Mouse (Mus musculus) MEL (cell line): ENCODE data around the gene Nectin2. TPM values are rescaled to one million over a fixed set of nuclear protein-coding genes. Genes with fewer than 3 reads are reported as not detected.

Source experiments
- DNase-seq: peaks from one replicate; pipeline ENCODE4 v3.0.0; 2011; ENCODE audit warnings: low read depth, low spot score
- H3K27ac ChIP-seq: 2 replicates; pipeline ENCODE4 v1.5.1; 2012; ENCODE audit warnings: low read depth, mild to moderate bottlenecking, control low read depth, low read length, moderate library complexity; ENCODE audit not compliant: control insufficient read depth
- H3K27me3 ChIP-seq, 2 experiments: fragments of 150-350 bp in 1 of 2; sonication (generic) in 1 of 2; 2 replicates each; pipeline ENCODE4 v1.6.1; 2012; ENCODE audit warnings: low read length in 2 of 2, mild to moderate bottlenecking in 2 of 2, improper control_type of control experiment in 1 of 2, moderate library complexity in 1 of 2; ENCODE audit not compliant: insufficient read depth in 2 of 2, control insufficient read depth in 1 of 2
- H3K36me3 ChIP-seq, 2 experiments: 2 replicates each; pipeline ENCODE4 v1.6.1; 2012 to 2014; ENCODE audit warnings: low read length in 2 of 2, improper control_type of control experiment in 1 of 2, inconsistent platforms in 1 of 2, mild to moderate bottlenecking in 1 of 2; ENCODE audit not compliant: insufficient read depth in 2 of 2, control insufficient read depth in 1 of 2
- H3K4me1 ChIP-seq, 2 experiments: fragments of 150-350 bp in 1 of 2; sonication (generic) in 1 of 2; 2 replicates each; pipeline ENCODE4 v1.6.1; 2012; ENCODE audit warnings: low read length in 2 of 2, improper control_type of control experiment in 1 of 2, mild to moderate bottlenecking in 1 of 2; ENCODE audit not compliant: insufficient read depth in 2 of 2, control insufficient read depth in 1 of 2
- H3K4me3 ChIP-seq, 2 experiments: fragments of 150-350 bp in 1 of 2; sonication (generic) in 1 of 2; 2 replicates each; pipeline ENCODE4 v1.5.1; 2012; ENCODE audit warnings: low read depth in 2 of 2, low read length in 2 of 2, mild to moderate bottlenecking in 2 of 2, moderate library complexity in 2 of 2, control low read depth in 1 of 2, improper control_type of control experiment in 1 of 2; ENCODE audit not compliant: control insufficient read depth in 1 of 2, insufficient read depth in 1 of 2
- H3K79me2 ChIP-seq: 2 replicates; pipeline ENCODE4 v1.6.1; 2012; ENCODE audit warnings: mild to moderate bottlenecking, low read length, moderate library complexity; ENCODE audit not compliant: control insufficient read depth, poor library complexity, insufficient read depth
- H3K9ac ChIP-seq: 2 replicates; pipeline ENCODE4 v1.6.1; 2012; ENCODE audit warnings: low read depth, mild to moderate bottlenecking, control low read depth, low read length, moderate library complexity; ENCODE audit not compliant: control insufficient read depth, poor library complexity, severe bottlenecking
- H3K9me3 ChIP-seq: fragments of 150-350 bp; sonication (generic); replicated peaks from 2 replicates; pipeline ENCODE4 v1.6.1; 2012; ENCODE audit warnings: mild to moderate bottlenecking, low read length, improper control_type of control experiment, moderate library complexity; ENCODE audit not compliant: insufficient read depth
- BHLHE40 ChIP-seq: IDR thresholded peaks from 2 replicates; pipeline ENCODE4 v1.6.1; 2012; ENCODE audit warnings: low read depth, mild to moderate bottlenecking, inconsistent platforms, low read length, improper control_type of control experiment, borderline replicate concordance
- CHD1 ChIP-seq: IDR thresholded peaks from 2 replicates; pipeline ENCODE4 v1.6.1; 2012; ENCODE audit warnings: low read depth, mild to moderate bottlenecking, inconsistent platforms, low read length, improper control_type of control experiment
- CHD2 ChIP-seq: IDR thresholded peaks from 2 replicates; pipeline ENCODE4 v1.6.1; 2011; ENCODE audit warnings: low read length, improper control_type of control experiment
- CTCF ChIP-seq, 3 experiments: IDR thresholded peaks in 2 of 3; conservative IDR thresholded peaks in 1 of 3; 2 replicates each; pipeline ENCODE4 v1.5.1; 2011 to 2012; ENCODE audit warnings: low read length in 3 of 3, low read depth in 2 of 3, mild to moderate bottlenecking in 2 of 3, improper control_type of control experiment in 1 of 3, inconsistent platforms in 1 of 3, mixed read lengths in 1 of 3, moderate library complexity in 1 of 3; ENCODE audit not compliant: control insufficient read depth in 1 of 3, insufficient read depth in 1 of 3, poor library complexity in 1 of 3, severe bottlenecking in 1 of 3
- E2F4 ChIP-seq: IDR thresholded peaks from 2 replicates; pipeline ENCODE4 v1.6.1; 2011; ENCODE audit warnings: low read depth, low read length, improper control_type of control experiment, borderline replicate concordance
- ELF1 ChIP-seq: IDR thresholded peaks from 2 replicates; pipeline ENCODE4 v1.6.1; 2014; ENCODE audit warnings: low read depth, mild to moderate bottlenecking, inconsistent platforms, low read length, improper control_type of control experiment, moderate library complexity
- EP300 ChIP-seq, 2 experiments: IDR thresholded peaks; 2 replicates each; pipeline ENCODE4 v1.6.1; 2011; ENCODE audit warnings: improper control_type of control experiment in 2 of 2, low read length in 2 of 2, low read depth in 1 of 2, mild to moderate bottlenecking in 1 of 2
- ETS1 ChIP-seq: IDR thresholded peaks from 2 replicates; pipeline ENCODE4 v1.6.1; 2012; ENCODE audit warnings: low read depth, mild to moderate bottlenecking, inconsistent platforms, low read length, improper control_type of control experiment, moderate library complexity
- GABPA ChIP-seq: IDR thresholded peaks from 2 replicates; pipeline ENCODE4 v1.6.1; 2012; ENCODE audit warnings: low read depth, mild to moderate bottlenecking, inconsistent platforms, low read length, improper control_type of control experiment, moderate library complexity
- HCFC1 ChIP-seq: IDR thresholded peaks from 2 replicates; pipeline ENCODE4 v1.6.1; 2012; ENCODE audit warnings: low read depth, mild to moderate bottlenecking, inconsistent platforms, low read length, improper control_type of control experiment, moderate library complexity
- JUND ChIP-seq: IDR thresholded peaks from 2 replicates; pipeline ENCODE4 v1.6.1; 2011; ENCODE audit warnings: low read depth, mild to moderate bottlenecking, improper control_type of control experiment, low read length
- KAT2A ChIP-seq: conservative IDR thresholded peaks from 2 replicates; pipeline ENCODE4 v1.6.1; 2012; ENCODE audit warnings: low read depth, low read length, improper control_type of control experiment, inconsistent platforms
- MAFK ChIP-seq: IDR thresholded peaks from 2 replicates; pipeline ENCODE4 v1.6.1; 2011; ENCODE audit warnings: low read depth, mild to moderate bottlenecking, low read length, improper control_type of control experiment, borderline replicate concordance
- MAX ChIP-seq: IDR thresholded peaks from 2 replicates; pipeline ENCODE4 v1.6.1; 2011; ENCODE audit warnings: low read length, improper control_type of control experiment
- MAZ ChIP-seq: IDR thresholded peaks from 2 replicates; pipeline ENCODE4 v1.6.1; 2012; ENCODE audit warnings: low read depth, mild to moderate bottlenecking, inconsistent platforms, low read length, improper control_type of control experiment
- MEF2A ChIP-seq: IDR thresholded peaks from 2 replicates; pipeline ENCODE4 v1.6.1; 2014; ENCODE audit warnings: low read depth, mild to moderate bottlenecking, inconsistent platforms, low read length, improper control_type of control experiment; ENCODE audit not compliant: poor library complexity, insufficient replicate concordance, severe bottlenecking; ENCODE audit errors: extremely low read depth
- MXI1 ChIP-seq: IDR thresholded peaks from 2 replicates; pipeline ENCODE4 v1.6.1; 2011; ENCODE audit warnings: mild to moderate bottlenecking, low read depth, low read length, improper control_type of control experiment
- MYC ChIP-seq: IDR thresholded peaks from 2 replicates; pipeline ENCODE4 v1.6.1; 2011; ENCODE audit warnings: low read depth, mild to moderate bottlenecking, low read length, improper control_type of control experiment, moderate library complexity
- NELFE ChIP-seq: IDR thresholded peaks from 2 replicates; pipeline ENCODE4 v1.6.1; 2011; ENCODE audit warnings: low read depth, low read length, improper control_type of control experiment
- NRF1 ChIP-seq: IDR thresholded peaks from 2 replicates; pipeline ENCODE4 v1.6.1; 2014; ENCODE audit warnings: low read depth, mild to moderate bottlenecking, inconsistent platforms, low read length, improper control_type of control experiment, moderate library complexity; ENCODE audit not compliant: poor library complexity, insufficient read depth, severe bottlenecking
- POLR2A ChIP-seq, 2 experiments: IDR thresholded peaks; 2 replicates each; pipeline ENCODE4 v1.6.1; 2011 to 2012; ENCODE audit warnings: low read length in 2 of 2, mild to moderate bottlenecking in 2 of 2, control low read depth in 1 of 2, improper control_type of control experiment in 1 of 2, low read depth in 1 of 2, moderate library complexity in 1 of 2; ENCODE audit not compliant: control insufficient read depth in 1 of 2, insufficient read depth in 1 of 2, poor library complexity in 1 of 2
- POLR2AphosphoS2 ChIP-seq: IDR thresholded peaks from 2 replicates; pipeline ENCODE4 v1.6.1; 2011; ENCODE audit warnings: low read length, improper control_type of control experiment
- POLR2AphosphoS5 ChIP-seq: IDR thresholded peaks from 2 replicates; pipeline ENCODE4 v1.6.1; 2012; ENCODE audit warnings: low read depth, borderline replicate concordance, mild to moderate bottlenecking, inconsistent platforms, low read length, moderate library complexity, mixed read lengths
- RAD21 ChIP-seq: IDR thresholded peaks from 2 replicates; pipeline ENCODE4 v1.6.1; 2011; ENCODE audit warnings: mild to moderate bottlenecking, low read depth, low read length, improper control_type of control experiment
- RCOR1 ChIP-seq: IDR thresholded peaks from 2 replicates; pipeline ENCODE4 v1.6.1; 2012; ENCODE audit warnings: low read depth, mild to moderate bottlenecking, inconsistent platforms, low read length, improper control_type of control experiment
- SIN3A ChIP-seq: IDR thresholded peaks from 2 replicates; pipeline ENCODE4 v1.6.1; 2012; ENCODE audit warnings: low read length, improper control_type of control experiment, inconsistent platforms
- TAL1 ChIP-seq: IDR thresholded peaks from 2 replicates; pipeline ENCODE4 v1.6.1; 2012; ENCODE audit warnings: mild to moderate bottlenecking, inconsistent platforms, low read length, moderate library complexity, mixed read lengths
- TBP ChIP-seq: IDR thresholded peaks from 2 replicates; pipeline ENCODE4 v1.8.0; 2011; ENCODE audit warnings: low read depth, low read length, improper control_type of control experiment
- TCF12 ChIP-seq: IDR thresholded peaks from 2 replicates; pipeline ENCODE4 v1.6.1; 2014; ENCODE audit warnings: low read depth, mild to moderate bottlenecking, inconsistent platforms, low read length, improper control_type of control experiment, moderate library complexity
- UBTF ChIP-seq: IDR thresholded peaks from 2 replicates; pipeline ENCODE4 v1.6.1; 2012; ENCODE audit warnings: low read depth, mild to moderate bottlenecking, inconsistent platforms, low read length, improper control_type of control experiment, moderate library complexity, borderline replicate concordance; ENCODE audit not compliant: insufficient read depth
- USF1 ChIP-seq: IDR thresholded peaks from 2 replicates; pipeline ENCODE4 v1.6.1; 2014; ENCODE audit warnings: low read depth, mild to moderate bottlenecking, inconsistent platforms, low read length, improper control_type of control experiment, moderate library complexity
- USF2 ChIP-seq, 2 experiments: IDR thresholded peaks; 2 replicates each; pipeline ENCODE4 v1.6.1; 2011 to 2012; ENCODE audit warnings: improper control_type of control experiment in 2 of 2, low read length in 2 of 2, borderline replicate concordance in 1 of 2, inconsistent platforms in 1 of 2, low read depth in 1 of 2, mild to moderate bottlenecking in 1 of 2; ENCODE audit not compliant: insufficient read depth in 1 of 2
- ZKSCAN1 ChIP-seq: IDR thresholded peaks from 2 replicates; pipeline ENCODE4 v1.6.1; 2012; ENCODE audit warnings: low read depth, mild to moderate bottlenecking, inconsistent platforms, low read length, improper control_type of control experiment, moderate library complexity
- ZMIZ1 ChIP-seq: IDR thresholded peaks from 2 replicates; pipeline ENCODE4 v1.6.1; 2012; ENCODE audit warnings: low read depth, mild to moderate bottlenecking, inconsistent platforms, low read length, improper control_type of control experiment, moderate library complexity
- ZNF384 ChIP-seq: IDR thresholded peaks from 2 replicates; pipeline ENCODE4 v1.6.1; 2012; ENCODE audit warnings: low read depth, mild to moderate bottlenecking, inconsistent platforms, low read length, improper control_type of control experiment
- polyA plus RNA-seq, 2 experiments: library from polyadenylated mRNA; stranded (reverse) in 1 of 2; unstranded in 1 of 2; fragments of >175 nt in 1 of 2; fragments of >200 nt in 1 of 2; gene quantifications; 2 replicates each; pipeline versions ENCODE4 v1.2.1 to v1.2.4; 2012; ENCODE audit warnings: low replicate concordance in 2 of 2, low read depth in 1 of 2; ENCODE audit not compliant: insufficient read length in 2 of 2, insufficient read depth in 1 of 2, missing spikeins in 1 of 2
- total RNA-seq: library from RNA; depleted of rRNA; stranded (reverse); fragments of 300-350 nt; gene quantifications from 2 replicates; pipeline ENCODE4 v1.2.3, GENCODE M21; 2012

The Nectin2 gene
- total and polyA plus RNA-seq, 3 experiments = 6.9 to 25.6 TPM; not detected in 1

DNA sequence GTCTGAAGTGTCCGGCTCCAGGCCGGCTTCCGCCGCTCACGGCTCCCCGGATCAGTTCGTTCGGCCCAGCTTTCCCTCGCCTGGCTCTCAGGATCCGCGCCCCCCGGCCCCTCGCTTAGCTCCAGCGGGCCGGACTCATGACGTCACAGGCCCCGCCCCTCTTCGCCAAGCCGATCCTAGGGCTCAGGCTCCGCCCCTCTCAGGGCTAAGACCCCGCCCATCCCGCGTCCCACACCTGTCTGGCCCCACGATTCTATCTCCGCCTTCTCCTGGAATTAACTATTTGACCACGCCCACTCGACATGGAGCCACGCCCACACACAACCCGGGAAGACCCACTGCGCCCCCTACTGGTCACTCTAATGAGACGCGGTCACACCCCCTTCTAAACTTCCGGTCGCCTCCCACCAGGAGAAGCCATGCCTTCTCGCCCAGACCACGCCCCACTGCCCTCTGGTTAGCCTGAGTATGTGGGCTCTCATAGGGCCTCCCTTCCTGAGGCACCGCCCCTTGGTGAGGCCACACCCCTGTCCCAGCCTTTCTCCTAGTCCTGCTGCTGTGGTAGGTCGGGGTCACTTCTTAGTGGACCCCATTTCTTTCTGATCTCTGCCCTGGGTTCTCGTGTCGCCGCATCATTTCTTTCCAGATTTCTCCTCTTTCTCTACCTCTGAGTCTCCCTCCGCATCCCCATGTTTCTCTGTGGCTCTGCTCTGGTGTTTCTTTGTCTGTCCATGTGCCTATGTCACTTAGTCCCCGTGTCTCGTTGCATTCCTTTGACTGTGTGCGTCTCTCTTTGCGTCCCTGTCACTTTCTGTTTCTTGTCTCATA is 680 bp downstream of the Nectin2 start:
- H3K9ac ChIP-seq = peak overlapping the region; percentile 66
- peak; percentile 98 for DNase-seq
- H3K27me3 ChIP-seq = no peaks in the 10 kb centered on the region
- peak overlapping the region; percentile 56 to 61 for H3K4me3 ChIP-seq
- peaks cover 0 to 23% of the 10 kb centered on the region in 2 experiments; a peak in 2 of 4 replicates for H3K36me3 ChIP-seq
- H3K79me2 ChIP-seq = no peaks in the 10 kb centered on the region
- no peak overlapping the region for H3K27ac ChIP-seq
- H3K9me3 ChIP-seq = no peaks in the 10 kb centered on the region
- peaks cover 17 to 38% of the 10 kb centered on the region in 2 experiments for H3K4me1 ChIP-seq
- TF ChIP-seq GABPA (no peak), POLR2A (IDR thresholded peaks at IDR 0.05; ENCODE audit: control insufficient read depth in 1 of 2, insufficient read depth in 1 of 2, low read depth in 1 of 2, low read length in 2 of 2, poor library complexity in 1 of 2) (no peak), EP300 (IDR thresholded peaks at IDR 0.05; ENCODE audit: low read depth in 1 of 2, low read length in 2 of 2) (no peak), UBTF (no peak), CTCF (IDR thresholded peaks at IDR 0.05 in 2 of 3, conservative IDR thresholded peaks at IDR 0.05 in 1 of 3; ENCODE audit: control insufficient read depth in 1 of 3, insufficient read depth in 1 of 3, low read depth in 2 of 3, low read length in 3 of 3, poor library complexity in 1 of 3, severe bottlenecking in 1 of 3) (peak; percentile 57 to 94 (median 93)), POLR2AphosphoS2 (no peak), MEF2A (no peak), MAZ (no peak; the same call in 1 of the 2 replicates), HCFC1 (peak; percentile 66), ETS1 (no peak; the same call in 1 of the 2 replicates), USF1 (0 out of 2 replicates have a peak, but pooled peaks have one; percentile 23), ELF1 (peak; percentile 80), MXI1 (peak; percentile 55), TBP (peak; percentile 69), MAX (no peak), TCF12 (no peak), NELFE (no peak), POLR2AphosphoS5 (no peak), USF2 (IDR thresholded peaks at IDR 0.05; ENCODE audit: borderline replicate concordance in 1 of 2, insufficient read depth in 1 of 2, low read depth in 1 of 2, low read length in 2 of 2) (no peak), RCOR1 (no peak), SIN3A (peak; percentile 70), BHLHE40 (no peak), MAFK (no peak), TAL1 (no peak), E2F4 (no peak), CHD2 (no peak), JUND (no peak), KAT2A (no peak), ZKSCAN1 (no peak), CHD1 (no peak), MYC (peak; percentile 58; the same call in 1 of the 2 replicates), ZNF384 (no peak), ZMIZ1 (no peak), RAD21 (peak; percentile 50), NRF1 (0 out of 2 replicates have a peak, but pooled peaks have one; percentile 23)
